Mouse (Mus musculus): ENCODE measurements around the gene Slc22a1.

The Slc22a1 gene

DNA sequence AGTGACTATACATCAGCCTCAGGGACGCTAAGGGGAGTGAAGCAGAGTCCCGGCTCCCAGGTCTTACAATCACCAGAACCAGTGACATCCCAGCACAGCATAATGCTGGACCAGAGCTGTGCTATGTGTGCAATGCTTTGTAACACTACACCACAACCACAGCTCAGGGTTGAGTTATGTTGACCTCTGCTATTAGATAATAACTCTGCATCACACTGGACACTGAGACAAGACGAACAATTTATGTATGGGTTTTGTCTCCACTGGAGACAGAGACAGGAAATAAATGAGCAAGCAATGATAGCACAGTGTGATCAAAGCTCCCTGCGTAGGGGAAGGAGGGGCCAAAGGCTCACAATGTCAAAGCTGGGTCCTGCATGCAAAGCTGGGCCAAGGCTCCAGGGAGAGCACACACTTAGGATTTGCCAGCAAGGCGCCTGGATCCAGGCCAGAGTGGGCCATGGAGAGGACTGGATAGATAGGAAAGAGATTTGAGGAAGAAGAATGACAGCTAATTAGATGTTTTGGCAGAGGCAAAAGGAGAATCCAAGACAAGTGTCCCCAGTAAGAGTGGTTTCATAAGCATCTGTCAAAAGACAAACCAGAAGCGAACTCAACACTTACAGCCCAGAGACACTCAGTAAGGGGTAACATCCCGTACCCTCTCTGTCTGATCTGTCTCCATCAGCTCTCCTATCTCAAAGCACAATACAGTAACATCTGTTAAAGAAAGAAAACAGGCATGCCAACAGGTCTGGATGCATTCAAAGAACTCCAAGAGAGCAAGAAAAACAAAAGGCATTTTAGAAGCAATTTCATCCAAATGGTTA, 43.6 kb downstream of the Slc22a1 start:
- DNase-seq (ENCODE audit: low read depth, low spot score) = no peak

DNA sequence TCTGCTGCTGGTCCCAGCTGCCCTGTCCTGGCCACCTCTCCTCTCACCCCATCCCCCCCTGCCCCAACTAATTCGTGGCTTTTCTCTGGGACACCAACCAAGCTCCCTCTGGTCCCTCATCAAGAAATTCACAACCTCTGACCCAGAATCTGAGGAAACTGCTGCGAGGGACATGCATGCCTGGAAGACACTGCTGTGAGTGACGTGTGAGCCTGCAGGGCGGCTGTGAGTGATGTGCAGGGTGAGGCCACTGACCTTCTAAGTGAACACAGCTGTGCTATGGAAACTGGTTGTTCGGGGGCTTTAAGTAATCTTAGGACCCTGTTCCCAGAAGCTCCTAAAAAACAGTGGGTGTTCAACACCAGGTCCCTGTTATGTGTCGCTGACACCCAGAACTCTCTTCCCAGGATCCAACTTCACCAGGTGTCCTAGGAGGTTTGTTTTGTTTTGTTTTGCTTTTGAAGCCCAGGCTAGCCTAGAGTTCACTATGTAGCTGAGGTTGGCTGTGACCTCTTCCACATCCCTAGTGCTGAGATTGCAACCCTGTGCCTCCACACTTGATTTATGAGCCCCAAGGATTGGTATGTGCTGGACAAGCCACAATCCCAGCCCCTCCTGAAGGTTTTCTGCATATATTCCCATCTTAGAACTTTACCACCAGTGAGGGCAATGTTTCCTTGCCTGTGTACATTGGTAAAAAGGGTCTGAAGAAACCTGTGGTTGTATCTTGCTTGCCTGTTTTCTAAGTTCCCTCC, 44.5 kb downstream of the Slc22a1 start:
- DNase-seq (ENCODE audit: low read depth, low spot score) = no peak

DNA sequence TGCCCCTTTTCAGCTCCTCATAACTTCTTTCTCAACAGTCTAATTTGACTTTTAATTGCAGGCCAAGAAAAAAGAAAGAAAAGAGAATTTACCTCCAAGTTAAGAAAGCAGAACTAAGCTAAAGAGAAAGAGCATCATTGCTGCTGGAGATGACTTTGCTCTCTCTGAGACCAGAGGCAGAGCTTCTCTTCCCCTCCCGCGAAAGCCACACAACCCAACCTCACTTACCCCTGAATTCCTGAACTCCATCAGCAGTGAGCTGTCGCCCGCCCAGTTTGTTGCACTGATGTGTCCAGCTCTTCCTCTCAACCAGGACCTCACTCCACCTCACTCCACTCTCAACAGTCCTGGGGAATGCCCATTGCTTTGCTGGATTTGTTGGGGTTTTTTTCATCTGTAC, 47.6 kb downstream of the Slc22a1 start:
- DNase-seq (ENCODE audit: low read depth, low spot score) = no peak

DNA sequence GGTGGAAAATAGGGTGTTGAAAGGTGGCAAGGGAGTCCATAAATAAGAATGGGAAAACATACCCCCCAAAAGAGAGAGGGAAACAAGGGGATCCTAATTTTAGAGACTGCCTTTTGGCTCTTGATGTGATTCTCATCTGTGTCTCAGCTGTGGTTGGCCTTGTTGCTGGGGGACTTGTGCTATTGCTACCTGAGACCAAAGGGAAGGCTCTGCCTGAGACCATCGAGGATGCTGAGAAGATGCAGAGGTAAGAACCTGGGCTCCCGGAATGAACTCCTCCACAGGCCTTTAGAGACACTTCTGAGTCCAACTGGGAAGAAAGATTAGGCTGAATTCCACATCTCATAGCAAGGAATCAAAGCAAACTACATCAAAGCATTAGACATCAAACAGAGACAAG, 56.0 kb downstream of the Slc22a1 start:
- DNase-seq (ENCODE audit: low read depth, low spot score) = no peak

DNA sequence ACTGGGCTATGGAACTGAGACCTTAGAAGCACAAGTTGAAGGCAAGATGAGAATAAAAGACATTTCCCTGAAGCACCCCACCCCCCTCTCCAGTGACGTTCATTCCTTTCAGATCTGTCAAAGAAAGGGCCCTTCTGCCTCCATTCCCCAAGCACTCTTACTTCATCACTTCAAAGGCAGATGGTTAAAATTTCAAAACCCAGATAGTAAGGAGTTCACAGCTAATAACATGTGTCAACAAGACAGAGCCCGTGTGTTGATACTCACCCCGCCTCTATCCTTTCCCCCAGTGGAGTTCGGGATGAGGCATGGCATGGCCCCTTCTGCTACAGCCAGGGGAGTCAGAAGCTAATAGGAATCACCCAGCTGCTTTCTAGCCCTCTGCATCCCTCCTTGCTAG, 60.2 kb downstream of the Slc22a1 start:
- no peak for DNase-seq (ENCODE audit: low read depth, low spot score)

DNA sequence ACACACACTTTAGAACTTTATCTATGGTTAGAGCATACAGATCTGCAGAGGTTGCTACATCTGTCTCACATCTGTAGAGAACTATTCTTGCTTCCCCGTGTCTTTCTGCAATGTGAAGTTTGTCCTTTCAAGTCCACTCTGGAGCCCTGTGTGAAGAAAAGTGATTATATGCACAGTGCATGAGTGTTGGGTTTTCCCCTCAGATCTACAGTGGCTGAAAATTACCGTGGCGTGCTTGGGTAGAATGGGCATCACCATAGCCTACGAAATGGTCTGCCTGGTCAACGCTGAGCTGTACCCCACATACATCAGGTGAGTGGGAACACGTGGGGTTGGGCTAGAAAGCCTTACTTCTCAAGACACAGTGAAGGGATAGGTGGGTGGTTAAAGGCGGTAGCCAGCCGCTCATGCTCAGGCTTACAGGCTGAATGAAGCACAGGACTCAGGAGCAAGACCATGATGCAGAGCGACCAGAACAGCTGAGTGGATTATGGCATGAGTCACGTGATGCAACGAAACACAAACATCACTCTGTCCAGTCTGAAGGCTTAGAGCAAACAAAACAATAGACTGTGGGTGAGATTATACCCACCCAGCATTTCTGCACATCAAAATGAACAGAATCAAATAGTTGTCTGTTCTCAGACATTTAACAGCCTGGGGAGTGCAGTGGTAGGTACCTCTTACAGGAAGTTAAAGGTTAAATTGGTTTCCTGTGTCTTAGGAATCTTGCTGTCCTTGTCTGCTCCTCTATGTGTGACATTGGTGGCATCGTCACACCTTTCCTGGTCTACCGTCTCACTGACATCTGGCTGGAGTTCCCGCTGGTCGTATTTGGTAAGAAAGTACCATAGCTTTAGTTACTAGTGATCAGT, 60.9 kb downstream of the Slc22a1 start:
- no peak for DNase-seq (ENCODE audit: low read depth, low spot score)

DNA sequence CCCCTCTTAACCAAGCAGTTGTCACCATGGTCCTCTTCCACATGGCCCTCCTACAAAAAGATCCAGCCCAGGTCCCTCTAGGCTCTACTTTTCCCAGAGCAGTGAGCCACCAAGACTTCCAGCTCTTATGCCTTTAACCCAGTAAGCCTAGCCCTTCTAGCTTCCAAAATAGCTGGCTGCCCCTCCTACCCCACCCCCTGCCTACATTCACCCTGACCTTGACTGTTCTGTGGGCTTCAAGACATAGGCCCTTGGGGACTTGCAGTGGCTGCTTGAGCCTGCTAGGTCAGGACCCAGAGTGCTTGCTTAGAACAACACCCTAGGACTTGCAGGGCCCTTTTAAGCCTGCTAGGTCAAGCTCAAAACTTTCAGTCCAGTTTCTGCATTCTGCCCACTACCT, 68.4 kb downstream of the Slc22a1 start:
- DNase-seq (ENCODE audit: low read depth, low spot score) = no peak

DNA sequence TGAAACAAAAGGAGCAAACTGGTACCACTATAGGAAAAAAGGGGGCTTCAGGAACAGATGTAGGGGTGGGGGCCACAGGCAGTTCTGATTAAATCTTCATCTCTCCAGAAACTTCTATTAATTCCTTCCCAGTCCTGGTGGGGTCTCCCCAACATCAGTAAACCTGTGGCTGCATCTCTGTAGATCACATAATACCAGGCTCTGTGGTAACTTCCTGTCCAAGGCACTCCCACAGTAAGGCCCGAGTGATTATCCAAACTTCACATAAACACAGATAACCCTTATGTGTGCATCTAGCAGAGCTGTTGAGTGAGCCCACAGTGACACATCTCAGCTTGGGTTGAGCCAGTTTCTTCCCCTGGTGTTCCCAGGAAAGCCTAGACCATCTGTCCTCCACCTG, 69.0 kb downstream of the Slc22a1 start:
- no peak for DNase-seq (ENCODE audit: low read depth, low spot score)
